Mouse (Mus musculus): ENCODE measurements at regions not wholly inside any gene's neighbourhood (a gene's known extent, or its start where the extent isn't known, plus 50 kb on each side); places are given as distances from the start of the nearest gene placed in this dataset.
A peak's percentile ranks its signal among the peaks of the same experiment; 100 is the strongest.
"Not testable (repeated sequence)": the region's sequence is repeated elsewhere in the genome, so short reads cannot be mapped to it uniquely, and the experiment has no call there.

DNA sequence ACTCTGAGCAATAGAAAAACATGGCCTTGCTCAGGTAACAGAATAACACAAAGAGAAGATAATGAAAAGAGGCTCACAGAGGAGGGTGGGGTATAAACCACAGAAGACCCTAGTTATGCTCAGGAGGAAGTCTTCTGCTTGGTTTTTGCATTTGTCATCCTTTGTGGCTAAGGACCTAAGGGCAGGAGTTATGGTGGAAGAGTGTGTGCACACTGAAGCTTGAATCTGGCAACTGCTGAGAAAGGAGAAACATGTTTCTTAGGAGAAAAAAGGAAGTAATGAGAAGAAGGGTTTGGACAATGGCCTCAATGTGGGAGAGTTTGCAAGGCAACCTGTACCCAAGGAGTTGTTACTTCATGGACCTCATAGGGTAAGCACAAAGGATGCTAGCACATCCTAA, 106.8 kb upstream of the Nyap2 start:
- no peak for DNase-seq (ENCODE audit: low spot score)

- no peak for DNase-seq (ENCODE audit: low spot score)
Measured at GRCm38 (mm10) chr1:80969194-80969593, 107.6 kb upstream of the Nyap2 start.

GRCm38 (mm10) chr1:80965792-80966191, 111.0 kb upstream of the Nyap2 start:
- DNase-seq (ENCODE audit: low spot score), result no peak

GRCm38 (mm10) chr1:80964376-80964775, 112.4 kb upstream of the Nyap2 start:
- no peak for DNase-seq (ENCODE audit: low spot score)

DNA sequence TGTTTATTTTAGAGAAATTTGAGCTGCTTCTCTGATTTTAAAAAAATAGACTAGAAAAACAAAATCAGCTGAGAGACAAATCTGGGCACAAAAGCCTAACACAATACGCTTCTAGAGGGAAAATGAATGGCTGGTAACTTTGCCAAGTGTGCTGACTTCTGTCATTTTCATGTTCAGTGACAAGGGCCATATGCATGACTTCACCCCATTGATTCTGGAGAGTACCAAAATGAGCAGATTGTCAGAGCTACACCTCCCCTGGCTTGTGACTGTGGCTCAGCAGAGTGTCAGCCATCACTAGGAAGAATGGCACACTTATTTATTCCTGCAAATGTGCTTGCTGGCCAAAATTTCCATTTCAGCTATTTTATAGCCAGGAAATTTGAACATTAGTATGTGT, 112.9 kb upstream of the Nyap2 start:
- no peak for DNase-seq (ENCODE audit: low spot score)

DNA sequence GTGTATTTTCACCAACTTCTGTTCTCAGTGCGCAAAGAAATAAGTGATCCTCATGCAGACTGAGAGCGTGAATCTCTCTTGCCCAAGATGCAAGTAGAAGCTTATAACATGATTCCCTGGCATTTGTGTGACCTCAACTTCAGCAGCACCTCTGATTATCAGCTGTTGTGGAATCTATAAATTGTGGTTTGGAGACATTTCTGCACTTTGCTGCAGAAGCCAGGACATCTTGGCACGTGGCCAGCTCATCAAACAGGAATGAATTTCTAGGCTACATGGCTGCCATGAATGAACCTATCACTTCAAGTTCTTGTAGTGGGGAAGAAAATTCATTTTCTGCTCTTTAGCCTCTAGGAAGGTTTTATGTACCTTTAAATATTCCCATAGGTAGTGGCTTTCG, 126.3 kb upstream of the Nyap2 start:
- no peak for DNase-seq (ENCODE audit: low spot score)

DNA sequence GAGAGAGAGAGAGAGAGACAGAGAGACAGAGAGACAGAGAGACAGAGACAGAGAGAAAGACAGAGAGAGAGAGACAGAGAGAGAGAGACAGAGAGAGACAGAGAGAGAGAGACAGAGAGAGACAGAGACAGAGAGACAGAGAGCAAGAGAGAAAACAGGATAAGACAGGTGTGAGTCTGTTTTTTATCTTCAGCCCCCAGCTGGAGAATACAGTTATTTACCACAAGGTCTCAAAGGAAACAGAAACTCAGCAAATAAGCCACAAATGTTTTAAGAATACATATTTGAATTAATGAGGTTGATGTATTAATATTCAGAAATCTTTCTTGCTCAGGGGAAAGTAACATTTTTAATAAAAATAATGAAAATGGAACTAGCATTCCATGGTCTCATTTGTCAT, 130.7 kb upstream of the Nyap2 start:
- DNase-seq (ENCODE audit: low spot score), result not testable (repeated sequence)

GRCm38 (mm10) chr1:80939372-80939771, 137.4 kb upstream of the Nyap2 start:
- DNase-seq (ENCODE audit: low spot score), result no peak

GRCm38 (mm10) chr1:80899281-80899680, 141.0 kb upstream of the Dock10 start:
- DNase-seq (ENCODE audit: low spot score), result no peak

DNA sequence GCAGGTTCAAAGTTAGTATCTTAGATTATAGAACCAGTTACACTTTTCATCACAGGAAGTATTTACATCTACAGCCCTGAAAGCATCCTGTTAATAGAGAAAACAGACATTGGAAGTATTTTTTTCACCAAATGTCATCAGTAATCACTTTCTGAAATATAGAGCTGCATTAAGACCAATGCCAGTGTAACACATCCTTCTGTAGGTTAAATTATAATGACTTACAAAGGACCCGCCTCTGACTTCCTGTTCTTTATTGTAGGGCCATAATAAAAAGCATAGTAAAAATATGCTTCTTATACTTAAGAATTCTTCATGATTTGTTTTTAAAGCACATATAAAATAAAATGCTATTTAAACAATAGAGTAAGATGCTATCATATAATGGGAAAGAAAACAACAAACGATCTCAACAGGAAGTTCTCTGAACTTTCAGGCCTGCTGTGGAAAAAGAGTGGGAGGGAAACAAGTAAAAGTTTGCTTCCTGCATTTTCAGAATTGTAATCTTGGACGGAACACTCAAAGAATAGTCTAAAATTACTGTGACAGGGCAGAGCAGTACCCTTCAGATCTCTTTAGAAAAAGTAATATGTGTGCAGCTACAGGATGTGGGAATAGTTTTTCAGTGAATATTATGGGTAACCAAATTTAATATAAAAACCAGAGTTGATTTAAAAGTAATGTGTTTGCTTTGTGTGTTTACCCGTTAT, 116.0 kb upstream of the Dock10 start:
- no peak for DNase-seq (ENCODE audit: low spot score)

DNA sequence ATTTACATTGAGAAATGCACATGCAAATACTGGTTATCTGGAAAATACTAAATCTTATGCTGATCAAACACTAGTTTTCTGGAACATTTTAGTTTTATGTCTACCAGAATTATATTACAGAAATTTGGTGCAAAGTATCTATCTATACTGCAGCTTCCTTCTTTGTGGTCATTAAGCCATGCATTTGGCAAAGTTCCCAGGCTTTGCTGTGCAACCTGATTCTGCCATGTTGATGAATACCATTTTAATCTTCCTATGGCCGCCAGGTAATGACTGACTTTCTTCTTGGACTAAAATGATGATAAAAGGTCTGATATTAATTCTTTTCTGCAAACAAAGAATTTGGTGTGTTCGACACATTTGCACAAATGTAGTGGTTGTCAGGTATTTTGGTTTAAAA, 115.3 kb upstream of the Dock10 start:
- DNase-seq (ENCODE audit: low spot score), result no peak

DNA sequence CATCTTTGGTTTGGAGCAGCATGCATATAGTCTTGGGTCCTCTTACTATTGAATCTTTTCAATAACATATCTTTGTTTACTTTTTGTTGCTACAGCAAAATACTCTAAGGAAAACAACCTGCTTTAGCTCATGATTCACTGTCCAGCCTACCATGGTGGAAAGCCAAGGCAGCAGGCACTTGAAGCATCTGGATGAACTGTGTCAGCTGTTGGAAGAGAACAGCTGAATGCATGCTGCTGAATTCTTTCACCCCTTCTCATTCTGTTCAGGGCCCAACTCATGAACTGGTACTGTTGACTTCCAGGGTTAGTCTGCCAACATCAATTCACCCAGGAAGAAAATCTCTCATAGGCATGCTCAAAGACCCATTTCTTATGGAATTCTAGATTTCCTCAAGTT, 110.5 kb upstream of the Dock10 start:
- no peak for DNase-seq (ENCODE audit: low spot score)

DNA sequence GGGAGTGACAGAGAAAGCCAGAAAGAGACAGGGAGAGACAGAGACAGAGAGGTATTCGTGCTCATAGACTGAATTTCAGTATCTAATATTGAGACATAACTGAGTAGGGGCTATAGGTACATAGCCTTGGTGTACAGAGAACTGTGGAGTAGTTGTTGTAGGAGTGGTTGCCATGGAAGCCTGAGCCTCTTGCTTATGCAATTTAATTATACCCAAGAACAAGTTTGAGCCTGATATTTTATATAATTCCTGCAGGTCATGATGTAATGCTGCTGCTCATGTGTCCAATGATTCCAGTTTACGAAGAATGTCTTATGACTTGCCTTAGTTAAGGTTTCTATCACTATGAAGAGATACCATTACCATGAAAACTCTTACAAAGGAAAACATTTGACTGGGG, 98.7 kb upstream of the Dock10 start:
- DNase-seq (ENCODE audit: low spot score), result no peak

DNA sequence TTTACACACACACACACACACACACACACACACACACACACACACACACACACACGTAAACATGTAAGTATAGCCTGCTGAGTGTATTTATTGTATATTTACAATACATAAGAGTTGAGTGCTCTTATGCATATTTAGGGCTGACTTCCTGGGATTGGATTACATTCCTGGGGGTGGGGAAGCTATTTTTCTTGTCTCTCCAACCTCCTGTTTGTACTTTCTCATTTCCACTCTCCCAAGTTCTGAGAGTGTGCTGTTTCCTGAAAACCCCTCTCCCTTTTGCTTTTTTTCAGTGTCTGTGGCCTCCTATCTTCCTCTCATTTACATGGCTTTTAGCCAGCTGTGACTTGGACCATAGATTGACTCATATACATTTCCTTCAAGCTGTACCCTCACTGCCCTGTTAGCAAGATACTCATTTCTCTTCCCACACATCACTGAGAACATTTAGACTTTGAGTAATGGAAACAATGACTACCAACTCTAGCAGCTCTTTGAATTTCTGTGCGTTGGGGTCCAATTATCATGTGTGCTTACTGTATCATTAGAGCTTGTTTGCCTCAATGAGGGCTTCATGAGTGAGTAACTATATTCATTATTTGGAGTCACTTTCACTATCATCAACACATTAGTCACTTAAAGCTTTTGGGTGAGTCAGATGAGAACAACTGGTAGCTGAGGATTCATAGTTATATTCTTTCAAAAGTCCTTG, 96.8 kb upstream of the Dock10 start:
- no peak for DNase-seq (ENCODE audit: low spot score)

DNA sequence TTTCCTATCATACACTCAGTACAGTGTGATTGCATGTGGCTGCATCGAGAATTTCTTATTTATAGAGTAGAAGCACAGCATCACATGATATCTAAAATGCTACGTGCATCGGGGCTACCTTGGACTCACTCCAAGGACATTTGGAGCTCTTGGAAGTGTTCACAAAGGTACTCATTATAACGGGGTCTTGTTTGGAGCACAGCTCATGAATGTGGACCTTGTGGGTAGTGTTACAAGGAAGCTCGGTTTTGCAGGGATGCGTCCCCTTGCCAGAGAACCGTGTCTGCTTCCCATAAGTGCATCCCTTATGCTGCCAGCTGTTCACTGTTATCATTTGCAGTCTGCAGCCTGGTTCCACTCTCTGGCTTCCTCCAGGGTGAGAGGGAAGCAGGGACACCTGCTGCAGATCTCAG, 96.0 kb upstream of the Dock10 start:
- peak; percentile 8 for DNase-seq (ENCODE audit: low spot score)

GRCm38 (mm10) chr1:80852761-80853160, 94.4 kb upstream of the Dock10 start:
- DNase-seq (ENCODE audit: low spot score), result no peak

DNA sequence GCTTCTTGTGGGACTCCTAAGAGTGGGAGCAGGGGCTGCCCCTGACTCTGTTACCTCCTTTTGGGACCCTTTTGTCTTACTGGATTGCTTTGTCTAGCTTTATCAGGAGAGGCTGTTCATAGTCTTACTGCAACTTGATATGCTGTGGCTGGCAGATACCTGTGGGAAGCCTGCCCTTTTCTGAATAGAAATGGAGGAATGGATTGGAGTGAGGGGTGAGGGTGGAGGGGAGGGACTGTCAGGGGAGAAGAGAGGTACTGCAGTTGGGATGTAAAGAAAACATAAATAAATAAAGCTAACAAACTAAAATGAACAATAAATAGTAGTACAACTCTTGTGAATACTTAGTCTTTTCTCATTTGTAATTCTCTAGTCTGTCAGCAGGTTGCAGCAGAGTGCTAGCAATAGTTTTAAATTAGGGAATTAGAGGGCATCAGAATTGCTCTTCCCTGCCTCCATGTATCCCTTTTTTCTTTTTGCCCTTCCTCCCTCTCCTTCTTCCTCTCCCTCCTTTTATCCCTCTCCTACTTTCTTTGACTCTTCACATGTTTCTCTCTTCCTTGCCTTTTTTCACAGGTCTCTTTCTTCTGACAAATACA, 72.0 kb upstream of the Dock10 start:
- DNase-seq (ENCODE audit: low spot score), result peak; percentile 38

DNA sequence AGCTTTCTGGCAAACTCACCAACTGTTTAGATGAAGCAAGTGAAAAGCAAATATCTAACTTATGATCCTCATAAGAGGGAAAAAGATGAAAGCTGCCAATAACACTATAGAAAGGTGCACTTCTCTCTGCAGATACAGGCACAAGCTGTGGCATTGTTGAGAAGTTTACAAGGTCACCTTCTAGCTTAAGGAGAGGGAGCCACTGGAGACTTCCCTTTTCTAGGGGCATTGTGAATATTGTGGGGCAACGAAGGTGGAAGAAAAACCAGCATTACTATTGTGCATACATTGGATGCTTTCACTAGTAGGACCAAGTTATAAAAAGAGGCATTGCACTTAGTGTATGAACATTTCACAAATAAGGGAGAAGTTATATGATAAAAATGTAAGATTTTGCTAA, 68.1 kb upstream of the Dock10 start:
- DNase-seq (ENCODE audit: low spot score), result no peak

- peak; percentile 7 for DNase-seq (ENCODE audit: low spot score)
Measured at GRCm38 (mm10) chr1:80823953-80824352, 65.6 kb upstream of the Dock10 start.

DNA sequence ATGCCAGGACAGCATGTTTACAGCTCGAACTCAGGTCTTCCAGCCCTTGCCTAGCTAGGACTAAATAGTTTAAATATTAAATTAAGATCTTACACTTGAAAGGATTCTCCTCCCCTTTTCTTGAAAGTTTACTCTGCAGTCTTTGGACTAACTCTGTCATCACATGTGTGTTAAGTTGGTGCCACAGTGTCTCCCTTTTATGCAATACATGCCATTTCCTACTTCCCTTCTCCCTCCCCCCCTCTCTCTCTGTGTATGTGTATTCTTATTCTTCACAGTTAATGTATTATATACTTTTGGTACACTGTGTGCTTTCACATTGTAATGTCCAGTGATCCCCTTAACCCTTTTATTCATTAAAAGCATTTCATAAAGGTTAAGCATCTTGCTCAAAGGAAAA, 63.9 kb upstream of the Dock10 start:
- DNase-seq (ENCODE audit: low spot score), result no peak

- DNase-seq (ENCODE audit: low spot score), result no peak
Measured at GRCm38 (mm10) chr1:80812906-80813305, 54.6 kb upstream of the Dock10 start.

Measured in embryo, embryonic 10 days (tissue).